Mouse (Mus musculus) liver, postnatal 0 days (tissue): ENCODE results near the gene Drd5. TPM values are rescaled to one million over a fixed set of nuclear protein-coding genes. Genes with fewer than 3 reads are reported as not detected.
A peak's percentile ranks its signal among the peaks of the same experiment; 100 is the strongest.

ENCODE experiments used
- ATAC-seq: fragments of 200-750 bp; cut with Nextera tagmentation; 2 replicates; pipeline ENCODE4 v1.8.0; 2017; ENCODE audit warnings: mild to moderate bottlenecking, moderate library complexity
- DNase-seq: peaks from one replicate; pipeline ENCODE4 v3.0.0-alpha.2; 2016
- H3K27ac ChIP-seq: fragments of 300-500 bp; sonication (generic); 2 replicates; pipeline ENCODE4 v1.5.1; 2014; ENCODE audit warnings: antibody characterized with exemption, moderate library complexity, mild to moderate bottlenecking, low read depth
- H3K27me3 ChIP-seq: fragments of 300-500 bp; sonication (generic); 2 replicates; pipeline ENCODE4 v1.6.1; 2014; ENCODE audit warnings: low read length, control low read depth, mixed read lengths; ENCODE audit not compliant: insufficient read depth
- H3K36me3 ChIP-seq: fragments of 300-500 bp; sonication (generic); replicated peaks from 2 replicates; pipeline ENCODE4 v1.6.1; 2014; ENCODE audit warnings: mild to moderate bottlenecking, control low read depth, low read length, moderate library complexity, mixed read lengths; ENCODE audit not compliant: insufficient read depth
- H3K4me1 ChIP-seq: fragments of 300-500 bp; sonication (generic); 2 replicates; pipeline ENCODE4 v1.6.1; 2014; ENCODE audit warnings: antibody characterized with exemption, mild to moderate bottlenecking, control low read depth; ENCODE audit not compliant: insufficient read depth
- H3K4me2 ChIP-seq: fragments of 300-500 bp; sonication (generic); 2 replicates; pipeline ENCODE4 v1.6.1; 2014; ENCODE audit warnings: low read depth, mild to moderate bottlenecking, low read length, moderate library complexity, mixed read lengths
- H3K4me3 ChIP-seq: fragments of 300-500 bp; sonication (generic); 2 replicates; pipeline ENCODE4 v1.5.1; 2014; ENCODE audit warnings: low read depth, low read length
- H3K9ac ChIP-seq: fragments of 300-500 bp; sonication (generic); replicated peaks from 2 replicates; pipeline ENCODE4 v1.6.1; 2014; ENCODE audit warnings: mild to moderate bottlenecking, moderate library complexity
- H3K9me3 ChIP-seq: fragments of 300-500 bp; sonication (generic); 2 replicates; pipeline ENCODE4 v1.6.1; 2016; ENCODE audit warnings: mild to moderate bottlenecking, control low read depth, low read length, mixed read lengths
- CTCF ChIP-seq: sonication (generic); IDR thresholded peaks from 2 replicates; pipeline ENCODE4 v1.5.1; 2016; ENCODE audit warnings: antibody characterized with exemption, low read depth
- EP300 ChIP-seq: IDR thresholded peaks from 2 replicates; pipeline ENCODE4 v1.6.1; 2016; ENCODE audit warnings: antibody characterized with exemption, low read depth, mild to moderate bottlenecking
- WGBS: fragments of 180-500 bp; shearing (Covaris S2); extraction: QIAGEN DNeasy Blood & Tissue Kit; methylation state at CpG from one replicate; pipeline ENCODE4 v1.1.7; 2014; ENCODE audit not compliant: insufficient replicate concordance; 5-methylcytosine and 5-hydroxymethylcytosine counted together
- polyA plus RNA-seq: library from polyadenylated mRNA; unstranded; fragments of >200 nt; fragmentation: Nextera tagmentation; extraction: Ambion mirVana; gene quantifications from 2 replicates; pipeline ENCODE4 v1.2.1, GENCODE M21; 2015

The Drd5 gene
- polyA plus RNA-seq, 1 experiment from 2014 or later: not detected

- Histone ChIP-seq H3K4me2 (no peak overlapping the region), H3K4me3 (no peak overlapping the region), H3K9me3 (no peaks in the 10 kb centered on the region), H3K36me3 (no peaks in the 10 kb centered on the region), H3K9ac (no peak overlapping the region), H3K27me3 (no peaks in the 10 kb centered on the region), H3K27ac (no peak overlapping the region), H3K4me1 (no peaks in the 10 kb centered on the region)
- WGBS: 69% methylated on average over 3 of the region's 3 CpGs
- no peak for DNase-seq
- ATAC-seq: no peak
- TF ChIP-seq CTCF (no peak), EP300 (no peak)
Observed at GRCm38 (mm10) chr5:38343101-38343500, 23.9 kb downstream of the Drd5 start.

GRCm38 (mm10) chr5:38346646-38347432, 27.7 kb downstream of the Drd5 start:
- H3K4me3 ChIP-seq: no peak overlapping the region
- no peaks in the 10 kb centered on the region for H3K4me1 ChIP-seq
- ATAC-seq (no peak), DNase-seq (peak; percentile 42)
- H3K9me3 ChIP-seq: no peaks in the 10 kb centered on the region
- 0 out of 2 replicates have a peak, but pooled peaks cover 6% of the 10 kb centered on the region for H3K36me3 ChIP-seq
- no peak overlapping the region for H3K9ac ChIP-seq
- H3K27me3 ChIP-seq: no peaks in the 10 kb centered on the region
- 32% methylated on average over 10 of the region's 10 CpGs for WGBS
- no peak overlapping the region for H3K4me2 ChIP-seq
- TF ChIP-seq CTCF (no peak), EP300 (no peak)
- no peak overlapping the region for H3K27ac ChIP-seq

GRCm38 (mm10) chr5:38350351-38350929, 31.3 kb downstream of the Drd5 start:
- Histone ChIP-seq H3K9me3 (no peaks in the 10 kb centered on the region), H3K9ac (no peak overlapping the region), H3K4me3 (no peak overlapping the region), H3K4me1 (no peaks in the 10 kb centered on the region), H3K4me2 (no peak overlapping the region), H3K27me3 (no peaks in the 10 kb centered on the region), H3K27ac (no peak overlapping the region), H3K36me3 (0 out of 2 replicates have a peak, but pooled peaks cover 6% of the 10 kb centered on the region)
- TF ChIP-seq EP300 (no peak), CTCF (no peak)
- DNase-seq (no peak), ATAC-seq (no peak)
- WGBS: 66% methylated on average over 5 of the region's 5 CpGs

GRCm38 (mm10) chr5:38356927-38357326, 37.8 kb downstream of the Drd5 start:
- Histone ChIP-seq H3K4me3 (no peak overlapping the region), H3K4me1 (no peaks in the 10 kb centered on the region), H3K9ac (no peak overlapping the region), H3K9me3 (no peaks in the 10 kb centered on the region), H3K27me3 (no peaks in the 10 kb centered on the region), H3K4me2 (no peak overlapping the region), H3K27ac (no peak overlapping the region), H3K36me3 (no peaks in the 10 kb centered on the region; the same call in none of the 2 replicates)
- ATAC-seq: no peak
- no peak for DNase-seq
- 67% methylated on average over 3 of the region's 3 CpGs for WGBS
- TF ChIP-seq EP300 (no peak), CTCF (no peak)

GRCm38 (mm10) chr5:38359716-38360115, 40.5 kb downstream of the Drd5 start:
- no peak for DNase-seq
- no peaks in the 10 kb centered on the region for H3K4me1 ChIP-seq
- TF ChIP-seq CTCF (no peak), EP300 (no peak)
- WGBS: 68% methylated on average over 2 of the region's 2 CpGs
- H3K4me3 ChIP-seq: no peak overlapping the region
- no peak overlapping the region for H3K4me2 ChIP-seq
- H3K36me3 ChIP-seq: no peaks in the 10 kb centered on the region; the same call in none of the 2 replicates
- H3K27ac ChIP-seq: no peak overlapping the region
- H3K9me3 ChIP-seq: no peaks in the 10 kb centered on the region
- no peak for ATAC-seq
- H3K9ac ChIP-seq: no peak overlapping the region
- no peaks in the 10 kb centered on the region for H3K27me3 ChIP-seq

- Histone ChIP-seq H3K9me3 (no peaks in the 10 kb centered on the region), H3K4me1 (peaks cover 6% of the 10 kb centered on the region), H3K27ac (no peak overlapping the region), H3K27me3 (no peaks in the 10 kb centered on the region), H3K9ac (no peak overlapping the region), H3K36me3 (0 out of 2 replicates have a peak, but pooled peaks cover 2% of the 10 kb centered on the region), H3K4me3 (no peak overlapping the region), H3K4me2 (no peak overlapping the region)
- DNase-seq (no peak), ATAC-seq (no peak)
- TF ChIP-seq CTCF (no peak), EP300 (no peak)
- WGBS: 84% methylated on average over 5 of the region's 5 CpGs
Observed at GRCm38 (mm10) chr5:38364396-38364795, 45.2 kb downstream of the Drd5 start.
